Mouse (Mus musculus) heart, embryonic 10.5 days (tissue): ENCODE results near the gene Pcgf6. TPM values are rescaled to one million over a fixed set of nuclear protein-coding genes. Genes with fewer than 3 reads are reported as not detected.
A peak's percentile ranks its signal among the peaks of the same experiment; 100 is the strongest.
"Not testable (repeated sequence)": the region's sequence is repeated elsewhere in the genome, so short reads cannot be mapped to it uniquely, and the experiment has no call there.

Source experiments
- DNase-seq: peaks from one replicate; pipeline ENCODE4 v3.0.0-alpha.2; 2017; ENCODE audit warnings: low spot score
- H3K27ac ChIP-seq: fragments of 300-500 bp; sonication (generic); 2 replicates; pipeline ENCODE4 v1.5.1; 2016; ENCODE audit warnings: mild to moderate bottlenecking
- H3K27me3 ChIP-seq: fragments of 300-500 bp; sonication (generic); 2 replicates; pipeline ENCODE4 v1.6.1; 2016; ENCODE audit warnings: mild to moderate bottlenecking; ENCODE audit not compliant: poor library complexity, insufficient read depth, severe bottlenecking
- H3K36me3 ChIP-seq: fragments of 300-500 bp; sonication (generic); 2 replicates; pipeline ENCODE4 v1.6.1; 2016; ENCODE audit warnings: mild to moderate bottlenecking, moderate library complexity
- H3K4me1 ChIP-seq: fragments of 300-500 bp; sonication (generic); 2 replicates; pipeline ENCODE4 v1.6.1; 2016; ENCODE audit warnings: mild to moderate bottlenecking
- H3K4me3 ChIP-seq: fragments of 300-500 bp; sonication (generic); 2 replicates; pipeline ENCODE4 v1.5.1; 2016; ENCODE audit warnings: mild to moderate bottlenecking, moderate library complexity
- H3K9me3 ChIP-seq: fragments of 300-500 bp; sonication (generic); 2 replicates; pipeline ENCODE4 v1.6.1; 2016; ENCODE audit warnings: mild to moderate bottlenecking, moderate library complexity
- WGBS: fragments of 180-500 bp; shearing (Covaris S2); methylation state at CpG from one replicate; pipeline ENCODE4 v1.1.7; 2016; 5-methylcytosine and 5-hydroxymethylcytosine counted together
- polyA plus RNA-seq: library from polyadenylated mRNA; unstranded; fragments of >200 nt; fragmentation: Nextera tagmentation; extraction: Ambion mirVana; gene quantifications from 2 replicates; pipeline ENCODE4 v1.2.1, GENCODE M21; 2016

Gene Pcgf6
- polyA plus RNA-seq, 1 experiment from 2014 or later: 21.5 TPM

- no peak for DNase-seq
- Histone ChIP-seq H3K27me3 (peaks cover 5% of the 10 kb centered on the region), H3K4me3 (no peak overlapping the region), H3K4me1 (no peaks in the 10 kb centered on the region), H3K9me3 (no peaks in the 10 kb centered on the region), H3K36me3 (no peaks in the 10 kb centered on the region), H3K27ac (no peak overlapping the region)
- 0% methylated on average over 4 of the region's 4 CpGs for WGBS
Measured at GRCm38 (mm10) chr19:47006321-47006720, 44.4 kb downstream of the Pcgf6 start.

GRCm38 (mm10) chr19:47005873-47006272 lies 44.8 kb downstream of the Pcgf6 start:
- DNase-seq: no peak
- no peaks in the 10 kb centered on the region for H3K4me1 ChIP-seq
- 52% methylated on average over 5 of the region's 5 CpGs for WGBS
- H3K36me3 ChIP-seq: no peaks in the 10 kb centered on the region
- H3K9me3 ChIP-seq: no peaks in the 10 kb centered on the region
- peaks cover under 1% of the 10 kb centered on the region; the same call in 1 of the 2 replicates for H3K27me3 ChIP-seq
- H3K27ac ChIP-seq: no peak overlapping the region
- no peak overlapping the region for H3K4me3 ChIP-seq

GRCm38 (mm10) chr19:47003742-47004511 lies 46.8 kb downstream of the Pcgf6 start:
- 68% methylated on average over 6 of the region's 6 CpGs for WGBS
- Histone ChIP-seq H3K4me3 (no peak overlapping the region), H3K27me3 (no peaks in the 10 kb centered on the region), H3K27ac (no peak overlapping the region), H3K9me3 (no peaks in the 10 kb centered on the region), H3K4me1 (no peaks in the 10 kb centered on the region), H3K36me3 (no peaks in the 10 kb centered on the region)
- DNase-seq: no peak

GRCm38 (mm10) chr19:47000357-47000756 lies 50.3 kb downstream of the Pcgf6 start:
- not testable (repeated sequence) for DNase-seq, H3K4me1 ChIP-seq, H3K36me3 ChIP-seq, H3K27me3 ChIP-seq, H3K27ac ChIP-seq, H3K9me3 ChIP-seq, H3K4me3 ChIP-seq
- WGBS: 74% methylated on average over 3 of the region's 3 CpGs

- H3K27me3 ChIP-seq: no peaks in the 10 kb centered on the region
- H3K9me3 ChIP-seq: no peaks in the 10 kb centered on the region
- H3K36me3 ChIP-seq: no peaks in the 10 kb centered on the region
- no peak overlapping the region for H3K4me3 ChIP-seq
- H3K27ac ChIP-seq: no peak overlapping the region
- H3K4me1 ChIP-seq: 0 out of 2 replicates have a peak, but pooled peaks cover 3% of the 10 kb centered on the region
- 62% methylated on average over 6 of the region's 6 CpGs for WGBS
- DNase-seq: no peak
Measured at GRCm38 (mm10) chr19:46999753-47000152, 51.0 kb downstream of the Pcgf6 start.

- H3K9me3 ChIP-seq: no peaks in the 10 kb centered on the region
- H3K4me3 ChIP-seq: no peak overlapping the region
- H3K27ac ChIP-seq: no peak overlapping the region
- H3K36me3 ChIP-seq: no peaks in the 10 kb centered on the region
- 0 out of 2 replicates have a peak, but pooled peaks cover 3% of the 10 kb centered on the region for H3K4me1 ChIP-seq
- DNase-seq: no peak
- H3K27me3 ChIP-seq: no peaks in the 10 kb centered on the region
- 74% methylated on average over 4 of the region's 4 CpGs for whole genome bisulfite sequencing
Measured at GRCm38 (mm10) chr19:46998953-46999352, 51.8 kb downstream of the Pcgf6 start.

GRCm38 (mm10) chr19:46998168-46998870 lies 52.4 kb downstream of the Pcgf6 start:
- Histone ChIP-seq H3K27me3 (no peaks in the 10 kb centered on the region), H3K27ac (no peak overlapping the region), H3K4me3 (no peak overlapping the region), H3K9me3 (no peaks in the 10 kb centered on the region), H3K4me1 (0 out of 2 replicates have a peak, but pooled peaks cover 3% of the 10 kb centered on the region), H3K36me3 (no peaks in the 10 kb centered on the region)
- DNase-seq: no peak
- WGBS: 77% methylated on average over 8 of the region's 8 CpGs

- no peak overlapping the region for H3K4me3 ChIP-seq
- 72% methylated on average over 9 of the region's 9 CpGs for WGBS
- no peak for DNase-seq
- H3K27ac ChIP-seq: no peak overlapping the region
- 0 out of 2 replicates have a peak, but pooled peaks cover 3% of the 10 kb centered on the region for H3K4me1 ChIP-seq
- H3K36me3 ChIP-seq: no peaks in the 10 kb centered on the region
- H3K27me3 ChIP-seq: no peaks in the 10 kb centered on the region
- no peaks in the 10 kb centered on the region for H3K9me3 ChIP-seq
Measured at GRCm38 (mm10) chr19:46996095-46996494, 54.6 kb downstream of the Pcgf6 start.

- WGBS: 68% methylated on average over 4 of the region's 4 CpGs
- not testable (repeated sequence) for H3K36me3 ChIP-seq, H3K27ac ChIP-seq
Measured at GRCm38 (mm10) chr19:46992329-46992728, 58.4 kb downstream of the Pcgf6 start.

GRCm38 (mm10) chr19:46991145-46991544 lies 59.6 kb downstream of the Pcgf6 start:
- Histone ChIP-seq H3K36me3 (no peaks in the 10 kb centered on the region), H3K9me3 (no peaks in the 10 kb centered on the region), H3K4me3 (no peak overlapping the region), H3K27me3 (no peaks in the 10 kb centered on the region), H3K4me1 (peaks cover 16% of the 10 kb centered on the region), H3K27ac (no peak overlapping the region)
- DNase-seq: peak; percentile 87
- WGBS: 13% methylated on average over 5 of the region's 5 CpGs

More at GRCm38 (mm10) chr19:46992329-46992728, 58.4 kb downstream of the Pcgf6 start:
- H3K9me3 ChIP-seq, DNase-seq, H3K27me3 ChIP-seq, H3K4me3 ChIP-seq: not testable (repeated sequence)
- H3K4me1 ChIP-seq: peaks cover 17% of the 10 kb centered on the region

GRCm38 (mm10) chr19:46990625-46991024 lies 60.1 kb downstream of the Pcgf6 start:
- peaks cover 17% of the 10 kb centered on the region for H3K4me1 ChIP-seq
- H3K4me3 ChIP-seq, DNase-seq, H3K27me3 ChIP-seq, H3K27ac ChIP-seq, H3K36me3 ChIP-seq, H3K9me3 ChIP-seq: not testable (repeated sequence)
- WGBS: 77% methylated on average over 8 of the region's 8 CpGs

GRCm38 (mm10) chr19:46990153-46990518 lies 60.6 kb downstream of the Pcgf6 start:
- H3K36me3 ChIP-seq: no peaks in the 10 kb centered on the region
- DNase-seq: no peak
- H3K4me1 ChIP-seq: peaks cover 21% of the 10 kb centered on the region
- H3K27me3 ChIP-seq: no peaks in the 10 kb centered on the region
- peak overlapping the region; percentile 56 for H3K27ac ChIP-seq
- H3K4me3 ChIP-seq: no peak overlapping the region
- no peaks in the 10 kb centered on the region for H3K9me3 ChIP-seq
- WGBS: 83% methylated on average over 3 of the region's 3 CpGs

- no peaks in the 10 kb centered on the region for H3K9me3 ChIP-seq
- H3K27me3 ChIP-seq: no peaks in the 10 kb centered on the region
- H3K36me3 ChIP-seq: no peaks in the 10 kb centered on the region
- peak overlapping the region; percentile 56 for H3K27ac ChIP-seq
- peaks cover 23% of the 10 kb centered on the region for H3K4me1 ChIP-seq
- WGBS: 70% methylated on average over 20 of the region's 20 CpGs
- H3K4me3 ChIP-seq: no peak overlapping the region
- DNase-seq: no peak
Measured at GRCm38 (mm10) chr19:46989479-46990152, 61.1 kb downstream of the Pcgf6 start.
